Mouse (Mus musculus): ENCODE data around the gene Wdr53. TPM values are rescaled to one million over a fixed set of nuclear protein-coding genes. Genes with fewer than 3 reads are reported as not detected.

The Wdr53 gene
- polyA plus RNA-seq, 1 experiment from 2014 or later, result 11.6 TPM

MicroRNAs encoded within 50 kb of the gene (microRNA counts, 519-probe panel; counts per million panel counts)
- 2,239 counts per million, percentile 39 among the panel's probes with 10 or more counts for microRNA mmu-miR-1946a

Small RNAs within 50 kb of the gene (microRNA-seq; reads per million reads assigned to microRNA genes)
- gene Mir1946a, result not detected

Other genes with a start within 250 kb of the Wdr53 start
- 10.0 TPM in 2 replicates for gene Senp5, start 243.9 kb upstream of the Wdr53 start, polyA plus RNA-seq (2015; fragmentation: Nextera tagmentation; extraction: Ambion mirVana)
- 23.9 and 26.5 TPM in 2 replicates for gene Pak2, start 167.9 kb upstream of the Wdr53 start, polyA plus RNA-seq (2015; fragmentation: Nextera tagmentation; extraction: Ambion mirVana)
- 63.6 and 73.0 TPM in 2 replicates for gene Pigx, start 147.5 kb upstream of the Wdr53 start, polyA plus RNA-seq (2015; fragmentation: Nextera tagmentation; extraction: Ambion mirVana)
- 21.7 and 26.3 TPM in 2 replicates for gene Cep19, start 147.4 kb upstream of the Wdr53 start, polyA plus RNA-seq (2015; fragmentation: Nextera tagmentation; extraction: Ambion mirVana)
- gene Nrros, start 81.6 kb upstream of the Wdr53 start, polyA plus RNA-seq (2015; fragmentation: Nextera tagmentation; extraction: Ambion mirVana), result 18.1 and 20.5 TPM in 2 replicates
- 0.47 and 1.1 TPM in 2 replicates for gene Bex6, start 67.4 kb upstream of the Wdr53 start, polyA plus RNA-seq (2015; fragmentation: Nextera tagmentation; extraction: Ambion mirVana)
- 3.7 and 5.1 TPM in 2 replicates for gene Fbxo45, start 69 bp upstream of the Wdr53 start, polyA plus RNA-seq (2015; fragmentation: Nextera tagmentation; extraction: Ambion mirVana)
- gene Smco1, start 24.2 kb downstream of the Wdr53 start, polyA plus RNA-seq (2015; fragmentation: Nextera tagmentation; extraction: Ambion mirVana), result 0.16 TPM in 1 of 2 replicates, not detected in the other
- 17.3 and 19.3 TPM in 2 replicates for gene Rnf168, start 30.2 kb downstream of the Wdr53 start, polyA plus RNA-seq (2015; fragmentation: Nextera tagmentation; extraction: Ambion mirVana)
- gene Ubxn7, start 85.0 kb downstream of the Wdr53 start, polyA plus RNA-seq (2015; fragmentation: Nextera tagmentation; extraction: Ambion mirVana), result 17.8 and 18.1 TPM in 2 replicates
- gene Tm4sf19, start 153.3 kb downstream of the Wdr53 start, polyA plus RNA-seq (2015; fragmentation: Nextera tagmentation; extraction: Ambion mirVana), result not detected in 2 replicates
- gene Tctex1d2, start 172.5 kb downstream of the Wdr53 start, polyA plus RNA-seq (2015; fragmentation: Nextera tagmentation; extraction: Ambion mirVana), result 21.3 and 22.8 TPM in 2 replicates
- 38.8 and 42.3 TPM in 2 replicates for gene Pcyt1a, start 183.7 kb downstream of the Wdr53 start, polyA plus RNA-seq (2015; fragmentation: Nextera tagmentation; extraction: Ambion mirVana)
- 0.59 and 2.4 TPM in 2 replicates for gene Slc51a, start 240.7 kb downstream of the Wdr53 start, polyA plus RNA-seq (2015; fragmentation: Nextera tagmentation; extraction: Ambion mirVana)
- gene Zdhhc19, start 249.0 kb downstream of the Wdr53 start, polyA plus RNA-seq (2015; fragmentation: Nextera tagmentation; extraction: Ambion mirVana), result not detected in 2 replicates

Data from heart, embryonic 16.5 days (tissue).